Mouse (Mus musculus) heart, postnatal 0 days (tissue): Measurements from ENCODE around the gene Calm1. TPM values are rescaled to one million over a fixed set of nuclear protein-coding genes. Genes with fewer than 3 reads are reported as not detected.
A peak's percentile ranks its signal among the peaks of the same experiment; 100 is the strongest.

Experiments used
- ATAC-seq: fragments of 200-750 bp; cut with Nextera tagmentation; 2 replicates; pipeline ENCODE4 v1.8.0; 2017; ENCODE audit warnings: low read depth, moderate number of reproducible peaks, moderate library complexity; ENCODE audit not compliant: insufficient read depth
- DNase-seq: peaks from one replicate; pipeline ENCODE4 v3.0.0-alpha.2; 2016; ENCODE audit warnings: low spot score
- H3K27ac ChIP-seq: fragments of 300-500 bp; sonication (generic); 2 replicates; pipeline ENCODE4 v1.5.1; 2014; ENCODE audit warnings: low read depth, mild to moderate bottlenecking
- H3K27me3 ChIP-seq: fragments of 300-500 bp; sonication (generic); 2 replicates; pipeline ENCODE4 v1.6.1; 2014; ENCODE audit warnings: low read length, mixed read lengths; ENCODE audit not compliant: control insufficient read depth, insufficient read depth
- H3K36me3 ChIP-seq: fragments of 300-500 bp; sonication (generic); replicated peaks from 2 replicates; pipeline ENCODE4 v1.6.1; 2014; ENCODE audit warnings: low read length, mixed read lengths; ENCODE audit not compliant: control insufficient read depth, insufficient read depth
- H3K4me1 ChIP-seq: fragments of 300-500 bp; sonication (generic); 2 replicates; pipeline ENCODE4 v1.6.1; 2014; ENCODE audit warnings: antibody characterized with exemption; ENCODE audit not compliant: control insufficient read depth, insufficient read depth
- H3K4me2 ChIP-seq: fragments of 300-500 bp; sonication (generic); 2 replicates; pipeline ENCODE4 v1.6.1; 2014; ENCODE audit warnings: low read depth, mild to moderate bottlenecking, low read length, moderate library complexity
- H3K4me3 ChIP-seq: fragments of 300-500 bp; sonication (generic); 2 replicates; pipeline ENCODE4 v1.5.1; 2014; ENCODE audit warnings: low read depth, low read length
- H3K9ac ChIP-seq: fragments of 300-500 bp; sonication (generic); replicated peaks from 2 replicates; pipeline ENCODE4 v1.6.1; 2014; ENCODE audit warnings: low read depth, low read length, mixed read lengths
- H3K9me3 ChIP-seq: fragments of 300-500 bp; sonication (generic); replicated peaks from 2 replicates; pipeline ENCODE4 v1.6.1; 2016; ENCODE audit warnings: low read length; ENCODE audit not compliant: control insufficient read depth
- CTCF ChIP-seq: IDR thresholded peaks from 2 replicates; pipeline ENCODE4 v1.5.1; 2016; ENCODE audit warnings: antibody characterized with exemption, control low read depth, low read depth
- EP300 ChIP-seq: IDR thresholded peaks from 2 replicates; pipeline ENCODE4 v1.6.1; 2016; ENCODE audit warnings: antibody characterized with exemption, low read depth
- WGBS: fragments of 180-500 bp; shearing (Covaris S2); extraction: QIAGEN DNeasy Blood & Tissue Kit; methylation state at CpG from one replicate; pipeline ENCODE4 v1.1.7; 2014; 5-methylcytosine and 5-hydroxymethylcytosine counted together
- polyA plus RNA-seq: library from polyadenylated mRNA; unstranded; fragments of >200 nt; fragmentation: Nextera tagmentation; extraction: Ambion mirVana; gene quantifications from 2 replicates; pipeline ENCODE4 v1.2.1, GENCODE M21; 2015
- total RNA-seq: library from RNA; depleted of rRNA; stranded (reverse); fragments of >200 nt; gene quantifications from 2 replicates; pipeline ENCODE4 v1.2.3, GENCODE M21; 2014; ENCODE audit warnings: low replicate concordance

The Calm1 gene
- total and polyA plus RNA-seq, 2 experiments from 2014 or later, result 375 to 771 TPM

GRCm38 (mm10) chr12:100196786-100197185 lies 2.4 kb upstream of the Calm1 start:
- Histone ChIP-seq H3K27me3 (no peaks in the 10 kb centered on the region), H3K4me3 (no peak overlapping the region), H3K4me2 (no peak overlapping the region), H3K9me3 (no peaks in the 10 kb centered on the region), H3K36me3 (no peaks in the 10 kb centered on the region), H3K4me1 (peaks cover 9% of the 10 kb centered on the region; the same call in 1 of the 2 replicates), H3K9ac (no peak overlapping the region), H3K27ac (no peak overlapping the region)
- 56% methylated on average over 7 of the region's 7 CpGs for WGBS
- no peak for DNase-seq
- ATAC-seq, result no peak
- no peak for TF ChIP-seq CTCF

DNA sequence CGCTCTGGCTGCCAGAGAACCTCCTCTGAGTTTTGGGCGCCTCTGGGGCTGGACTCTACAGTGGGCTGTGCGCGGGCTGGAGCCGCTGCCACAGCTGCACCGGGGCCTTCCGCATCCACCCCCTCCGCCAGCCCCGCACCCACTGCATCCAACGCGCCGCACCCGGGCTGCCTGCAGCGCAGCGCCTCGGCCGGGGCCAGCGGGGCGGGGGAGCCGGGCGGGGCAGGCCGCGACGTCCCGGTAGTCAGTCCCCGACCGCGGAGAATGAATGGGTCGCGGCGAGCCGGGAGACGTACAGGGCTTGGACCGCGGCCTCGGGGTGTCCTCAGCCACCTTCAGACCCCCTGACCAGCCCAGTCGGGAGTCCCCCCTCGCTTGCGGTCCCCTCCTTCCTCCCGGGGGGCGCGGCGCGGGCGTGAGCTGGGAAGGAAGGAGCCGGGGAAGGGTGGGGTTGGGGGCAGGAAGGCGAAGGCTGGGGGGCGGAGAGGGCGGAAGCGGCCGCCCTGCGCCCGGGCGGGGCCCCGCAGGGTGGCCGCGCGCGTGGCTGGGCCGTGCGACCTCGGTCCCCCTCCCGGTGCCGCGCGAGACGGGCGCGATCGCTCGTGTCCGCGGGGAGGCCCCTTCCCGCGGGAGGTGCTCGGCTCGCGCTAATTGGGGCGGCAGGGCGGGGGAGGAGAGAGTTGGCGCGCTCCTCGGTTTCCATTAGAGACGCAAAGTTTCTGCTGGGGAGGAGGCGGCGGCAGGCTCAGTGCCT lies 833 bp downstream of the Calm1 start:
- DNase-seq (peak; percentile 51), ATAC-seq (peak; percentile 60)
- Histone ChIP-seq H3K4me3 (peak overlapping the region; percentile 98), H3K27me3 (no peaks in the 10 kb centered on the region), H3K4me2 (peak overlapping the region; percentile 85), H3K9me3 (no peaks in the 10 kb centered on the region), H3K36me3 (peaks cover 29% of the 10 kb centered on the region), H3K27ac (peak overlapping the region; percentile 89), H3K9ac (peak overlapping the region; percentile 92), H3K4me1 (peaks cover 9% of the 10 kb centered on the region)
- no peak for TF ChIP-seq CTCF
- no peak for TF ChIP-seq EP300
- under 1% methylated on average over 73 of the region's 86 CpGs for WGBS

DNA sequence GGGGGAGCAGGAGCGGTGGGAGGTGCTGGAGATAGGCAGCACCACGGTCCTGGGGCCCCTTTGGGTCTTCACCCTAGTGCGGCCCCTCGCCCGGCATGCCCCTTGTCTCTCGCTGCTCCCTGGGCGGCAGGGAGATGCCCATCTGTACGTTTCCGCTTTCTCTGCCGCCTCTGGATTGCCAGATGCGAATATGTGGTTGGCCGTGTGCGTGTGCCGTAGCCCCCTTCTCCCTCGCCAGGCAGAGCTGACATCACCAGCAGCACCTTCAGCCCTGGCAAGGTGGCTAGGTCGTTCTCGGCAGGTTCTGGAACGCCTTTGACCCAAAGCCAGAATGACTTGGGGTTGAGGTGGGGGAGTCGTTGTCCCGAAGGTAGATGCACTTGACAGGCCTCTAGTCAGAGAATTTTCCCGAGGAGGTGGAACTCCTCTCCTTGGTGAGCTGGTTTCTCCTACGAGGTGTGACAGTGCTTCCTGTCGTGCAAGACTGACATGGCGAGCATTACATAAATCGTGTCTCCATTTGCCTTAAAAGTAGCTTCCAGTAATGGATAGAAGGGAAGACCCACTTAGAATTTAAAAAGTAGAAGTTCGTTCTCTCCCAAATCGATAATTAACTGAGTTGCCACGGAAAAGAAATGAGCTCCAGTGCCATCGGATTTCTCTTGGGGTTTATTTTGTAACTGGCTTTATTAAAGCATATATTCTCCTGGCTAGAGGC lies 1.6 kb downstream of the Calm1 start:
- DNase-seq (no peak), ATAC-seq (peak; percentile 6; the same call in 1 of the 2 replicates)
- Histone ChIP-seq H3K36me3 (peaks cover 36% of the 10 kb centered on the region), H3K27me3 (no peaks in the 10 kb centered on the region), H3K4me1 (peaks cover 9% of the 10 kb centered on the region), H3K9me3 (no peaks in the 10 kb centered on the region), H3K9ac (peak overlapping the region; percentile 92), H3K4me3 (peak overlapping the region; percentile 98), H3K4me2 (peak overlapping the region; percentile 85), H3K27ac (peak overlapping the region; percentile 89)
- 7% methylated on average over 27 of the region's 29 CpGs for WGBS
- TF ChIP-seq EP300 (no peak), CTCF (no peak)

- H3K4me3 ChIP-seq, result peak overlapping the region; percentile 98
- H3K27ac ChIP-seq, result peak overlapping the region; percentile 4; the same call in 1 of the 2 replicates
- no peak overlapping the region for H3K9ac ChIP-seq
- peaks cover 42% of the 10 kb centered on the region for H3K36me3 ChIP-seq
- peaks cover 9% of the 10 kb centered on the region for H3K4me1 ChIP-seq
- TF ChIP-seq CTCF, result no peak
- H3K4me2 ChIP-seq, result peak overlapping the region; percentile 85
- no peaks in the 10 kb centered on the region for H3K27me3 ChIP-seq
- no peak for DNase-seq
- WGBS, result 28% methylated on average over 4 of the region's 4 CpGs
- no peak for ATAC-seq
- H3K9me3 ChIP-seq, result no peaks in the 10 kb centered on the region
Measured at GRCm38 (mm10) chr12:100201363-100201711, 2.1 kb downstream of the Calm1 start.

DNA sequence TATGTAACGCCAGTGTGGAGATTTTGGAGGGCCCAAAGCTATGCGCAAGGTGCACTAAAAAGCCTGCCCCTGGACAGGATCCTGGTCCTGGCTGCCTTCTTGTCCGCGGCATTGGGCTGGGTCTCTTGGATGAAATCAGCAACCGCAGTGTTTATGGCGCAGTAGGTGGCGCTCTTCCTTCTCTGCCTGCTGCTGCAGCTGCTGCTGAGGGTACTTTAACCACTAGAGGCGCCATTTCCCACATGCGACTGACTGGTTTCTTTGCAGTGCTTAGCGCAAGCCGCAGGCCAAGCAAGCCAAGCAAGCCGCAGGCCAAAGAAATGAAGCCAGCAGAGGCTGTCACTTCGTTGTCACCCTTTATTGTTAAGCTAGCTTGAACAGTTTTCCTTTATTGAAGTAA lies 2.6 kb downstream of the Calm1 start:
- DNase-seq, result peak; percentile 95
- Histone ChIP-seq H3K36me3 (peaks cover 47% of the 10 kb centered on the region), H3K4me2 (peak overlapping the region; percentile 85), H3K4me3 (peak overlapping the region; percentile 98), H3K27ac (no peak overlapping the region), H3K9me3 (no peaks in the 10 kb centered on the region), H3K9ac (no peak overlapping the region), H3K4me1 (peaks cover 9% of the 10 kb centered on the region), H3K27me3 (no peaks in the 10 kb centered on the region)
- under 1% methylated on average over 13 of the region's 13 CpGs for whole genome bisulfite sequencing
- ATAC-seq, result peak; percentile 34; the same call in 1 of the 2 replicates
- TF ChIP-seq EP300, result no peak
- TF ChIP-seq CTCF, result peak; percentile 100
